Mouse (Mus musculus) forebrain, embryonic 12.5 days (tissue): ENCODE measurements around the gene Fhdc1. TPM values are rescaled to one million over a fixed set of nuclear protein-coding genes. Genes with fewer than 3 reads are reported as not detected.

Experiments used
- ATAC-seq: fragments of 200-750 bp; cut with Nextera tagmentation; 2 replicates; pipeline ENCODE4 v1.8.0; 2017; ENCODE audit warnings: moderate TSS enrichment; ENCODE audit not compliant: low FRiP score
- H3K27ac ChIP-seq: fragments of 300-500 bp; sonication (generic); 2 replicates; pipeline ENCODE4 v1.5.1; 2016; ENCODE audit warnings: mild to moderate bottlenecking
- H3K27me3 ChIP-seq: fragments of 300-500 bp; sonication (generic); 2 replicates; pipeline ENCODE4 v1.6.1; 2016; ENCODE audit warnings: mild to moderate bottlenecking
- H3K36me3 ChIP-seq: fragments of 300-500 bp; sonication (generic); replicated peaks from 2 replicates; pipeline ENCODE4 v1.6.1; 2016; ENCODE audit warnings: mild to moderate bottlenecking
- H3K4me1 ChIP-seq: fragments of 300-500 bp; sonication (generic); 2 replicates; pipeline ENCODE4 v1.6.1; 2016
- H3K4me2 ChIP-seq: fragments of 300-500 bp; sonication (generic); 2 replicates; pipeline ENCODE4 v1.6.1; 2016; ENCODE audit warnings: mild to moderate bottlenecking, moderate library complexity
- H3K4me3 ChIP-seq: fragments of 300-500 bp; sonication (generic); replicated peaks from 2 replicates; pipeline ENCODE4 v1.5.1; 2016; ENCODE audit warnings: mild to moderate bottlenecking
- H3K9ac ChIP-seq: fragments of 300-500 bp; sonication (generic); 2 replicates; pipeline ENCODE4 v1.6.1; 2016; ENCODE audit warnings: mild to moderate bottlenecking
- H3K9me3 ChIP-seq: fragments of 300-500 bp; sonication (generic); 2 replicates; pipeline ENCODE4 v1.6.1; 2016
- WGBS: fragments of 180-500 bp; shearing (Covaris S2); methylation state at CpG from one replicate; pipeline ENCODE4 v1.1.7; 2016; 5-methylcytosine and 5-hydroxymethylcytosine counted together
- polyA plus RNA-seq: library from polyadenylated mRNA; unstranded; fragments of >200 nt; fragmentation: Nextera tagmentation; extraction: Ambion mirVana; gene quantifications from 2 replicates; pipeline ENCODE4 v1.2.1, GENCODE M21; 2016

Gene Fhdc1
- polyA plus RNA-seq, 1 experiment from 2014 or later: 3.5 TPM

DNA sequence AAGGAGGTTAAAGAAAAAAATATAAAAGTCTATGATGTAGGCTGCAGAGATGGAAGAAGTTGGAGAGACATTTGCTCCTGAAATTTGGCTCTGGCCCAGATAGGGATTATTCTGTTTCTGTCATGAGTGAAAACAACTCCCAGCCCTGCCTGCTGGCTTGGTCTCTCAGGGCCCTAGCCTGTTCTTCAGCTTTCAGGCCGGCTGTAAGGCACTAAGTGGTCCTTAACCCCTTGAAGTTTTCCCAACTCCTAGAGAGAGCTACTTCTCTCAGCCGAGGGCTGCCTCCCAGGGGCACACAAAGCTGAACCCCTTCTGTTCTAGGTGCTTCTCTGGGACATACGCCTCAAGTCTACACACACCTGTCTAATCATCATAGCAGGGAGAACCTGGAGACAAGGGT is 7.7 kb downstream of the Fhdc1 start:
- no peaks in the 10 kb centered on the region for H3K36me3 ChIP-seq
- no peaks in the 10 kb centered on the region for H3K9me3 ChIP-seq
- H3K27me3 ChIP-seq: peaks cover 19% of the 10 kb centered on the region
- no peak overlapping the region for H3K27ac ChIP-seq
- H3K4me2 ChIP-seq: no peak overlapping the region
- H3K9ac ChIP-seq: no peak overlapping the region
- H3K4me3 ChIP-seq: no peak overlapping the region
- 61% methylated on average over 3 of the region's 3 CpGs for whole genome bisulfite sequencing
- H3K4me1 ChIP-seq: peaks cover 7% of the 10 kb centered on the region; the same call in 1 of the 2 replicates
- ATAC-seq: no peak

DNA sequence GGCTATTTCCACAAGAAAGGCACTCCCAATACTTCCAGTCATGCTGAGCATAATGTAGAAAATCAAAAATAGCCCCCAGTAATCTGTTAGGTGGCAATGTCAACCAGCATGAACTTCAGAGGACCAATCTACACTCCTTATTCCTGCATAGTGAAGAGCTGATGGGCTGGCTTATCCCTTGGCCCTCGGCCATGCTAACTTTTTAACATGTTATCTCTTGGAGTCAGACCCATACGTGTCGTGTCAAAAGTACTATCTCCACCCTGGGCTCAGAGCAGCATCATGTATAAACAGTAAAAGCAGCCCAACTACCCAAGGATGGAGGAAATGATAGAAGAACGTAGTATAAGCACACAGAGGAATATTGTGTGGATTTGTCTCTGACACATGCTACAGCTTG is 9.1 kb downstream of the Fhdc1 start:
- ATAC-seq: no peak
- no peak overlapping the region for H3K4me2 ChIP-seq
- H3K4me3 ChIP-seq: no peak overlapping the region
- H3K27ac ChIP-seq: no peak overlapping the region
- H3K9ac ChIP-seq: no peak overlapping the region
- peaks cover 6% of the 10 kb centered on the region; the same call in 1 of the 2 replicates for H3K27me3 ChIP-seq
- H3K9me3 ChIP-seq: no peaks in the 10 kb centered on the region
- peaks cover 8% of the 10 kb centered on the region; the same call in 1 of the 2 replicates for H3K4me1 ChIP-seq
- 91% methylated on average over 4 of the region's 4 CpGs for WGBS
- no peaks in the 10 kb centered on the region for H3K36me3 ChIP-seq

DNA sequence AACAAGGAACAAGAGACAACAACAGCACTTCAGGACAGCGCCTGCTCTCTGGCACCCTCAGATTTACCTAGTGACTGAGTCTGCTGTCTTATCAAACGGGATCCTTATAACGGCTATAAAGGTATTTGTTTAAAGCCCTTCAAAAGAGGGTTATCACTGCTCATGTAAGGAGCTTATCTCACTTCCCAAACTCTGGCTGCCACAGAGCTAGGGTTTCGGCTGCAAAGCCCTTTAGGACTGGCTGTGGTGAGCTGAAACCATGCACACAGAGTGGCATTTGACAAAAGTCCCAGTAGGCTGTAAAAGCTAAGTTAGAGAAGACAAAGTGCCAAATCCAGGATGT is 12.1 kb downstream of the Fhdc1 start:
- Histone ChIP-seq H3K4me3 (no peak overlapping the region), H3K4me1 (peaks cover 8% of the 10 kb centered on the region; the same call in 1 of the 2 replicates), H3K9me3 (no peaks in the 10 kb centered on the region), H3K27me3 (no peaks in the 10 kb centered on the region), H3K9ac (no peak overlapping the region), H3K36me3 (no peaks in the 10 kb centered on the region), H3K27ac (no peak overlapping the region), H3K4me2 (no peak overlapping the region)
- 27% methylated on average over 4 of the region's 4 CpGs for WGBS
- ATAC-seq: no peak

DNA sequence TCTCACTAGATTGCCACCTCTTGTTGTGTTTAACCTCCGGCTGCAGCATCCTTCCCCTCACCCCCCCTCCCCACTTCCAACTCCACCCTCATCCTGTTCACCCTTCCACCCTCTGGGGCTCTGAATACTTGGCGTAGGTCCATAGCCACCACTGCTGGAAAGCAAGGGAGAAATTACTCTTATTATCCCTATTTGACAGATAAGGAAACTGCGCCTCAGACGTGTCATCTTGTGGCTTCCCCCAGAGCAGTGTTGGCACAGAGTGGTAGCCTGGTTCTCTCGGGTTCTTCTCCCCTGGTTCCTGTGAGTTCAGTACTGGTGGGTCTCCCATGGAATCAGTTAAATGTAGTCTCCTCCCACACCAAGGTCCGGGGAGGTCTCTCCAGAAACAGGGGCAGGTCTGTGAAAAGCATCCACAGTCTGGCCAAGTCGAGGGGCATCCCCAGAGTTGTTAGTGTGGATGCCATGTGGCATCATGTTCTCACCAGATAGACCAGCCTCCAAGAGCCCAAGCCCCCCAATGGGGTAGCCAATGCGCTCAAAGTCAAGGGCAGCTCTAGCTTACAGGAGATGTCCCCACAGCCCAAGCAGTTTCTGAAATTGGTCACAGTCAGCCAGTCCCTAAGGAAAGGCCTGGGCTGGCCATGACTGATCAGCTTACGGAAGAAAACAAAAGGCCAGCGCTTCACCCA is 12.7 kb downstream of the Fhdc1 start:
- H3K27me3 ChIP-seq: no peaks in the 10 kb centered on the region
- no peak overlapping the region for H3K9ac ChIP-seq
- no peak overlapping the region for H3K27ac ChIP-seq
- WGBS: 69% methylated on average over 10 of the region's 10 CpGs
- peaks cover 8% of the 10 kb centered on the region; the same call in 1 of the 2 replicates for H3K4me1 ChIP-seq
- H3K9me3 ChIP-seq: no peaks in the 10 kb centered on the region
- H3K4me2 ChIP-seq: no peak overlapping the region
- no peak overlapping the region for H3K4me3 ChIP-seq
- H3K36me3 ChIP-seq: no peaks in the 10 kb centered on the region
- ATAC-seq: no peak

DNA sequence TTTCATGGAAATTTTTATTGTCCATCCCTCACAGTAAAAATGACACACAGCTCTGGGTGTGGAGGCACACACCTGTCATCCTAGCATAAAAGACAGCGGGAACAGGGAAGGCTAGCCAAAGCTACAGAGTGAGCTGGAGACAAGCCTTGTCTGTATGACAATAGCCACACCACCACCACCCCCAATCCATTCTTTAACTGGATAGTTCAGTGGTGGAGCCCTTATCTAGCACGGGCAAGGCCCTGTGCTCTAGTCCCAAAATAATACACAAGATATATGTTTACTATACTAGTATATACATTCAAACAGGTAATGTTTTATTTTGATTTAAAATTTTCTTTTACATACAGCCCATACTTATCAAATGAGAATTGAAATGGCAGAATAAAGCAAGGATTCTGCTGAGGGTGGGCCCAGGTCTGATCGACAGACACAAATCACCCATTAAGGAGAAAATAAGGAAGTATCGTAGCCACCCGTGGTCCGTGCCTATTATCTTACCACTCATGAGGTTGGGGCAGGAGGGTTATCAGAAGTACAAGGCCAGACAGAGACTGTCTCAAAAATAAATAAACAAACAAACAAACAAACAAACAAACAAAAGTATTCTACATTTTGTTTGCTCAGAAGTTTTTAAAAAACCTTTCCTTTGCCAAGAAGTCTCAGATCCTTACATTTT is 14.3 kb downstream of the Fhdc1 start:
- H3K4me1 ChIP-seq: peaks cover 22% of the 10 kb centered on the region
- H3K4me2 ChIP-seq: no peak overlapping the region
- ATAC-seq: no peak
- no peak overlapping the region for H3K9ac ChIP-seq
- no peaks in the 10 kb centered on the region for H3K27me3 ChIP-seq
- 81% methylated on average over 6 of the region's 6 CpGs for WGBS
- no peaks in the 10 kb centered on the region for H3K36me3 ChIP-seq
- no peak overlapping the region for H3K27ac ChIP-seq
- no peak overlapping the region for H3K4me3 ChIP-seq
- H3K9me3 ChIP-seq: no peaks in the 10 kb centered on the region

DNA sequence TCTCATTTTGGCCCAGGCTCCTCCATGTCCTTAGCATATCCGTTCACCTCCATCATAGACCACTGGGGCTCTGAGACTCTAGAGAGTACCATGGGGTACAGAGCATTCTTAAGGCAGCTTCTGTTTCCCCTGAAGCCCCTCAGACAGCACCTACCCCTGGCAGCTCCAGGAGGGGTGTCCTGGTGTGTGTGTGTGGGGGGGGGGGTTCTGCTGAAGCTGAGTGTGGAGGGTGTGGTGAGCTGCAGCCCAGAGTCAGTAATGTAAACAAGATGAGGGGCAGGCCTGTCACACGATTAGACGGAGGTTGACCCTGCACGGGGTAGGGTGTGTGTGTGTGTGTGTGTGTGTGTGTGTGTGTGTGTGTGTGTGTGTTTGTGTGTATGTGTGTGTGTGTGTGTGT is 18.5 kb downstream of the Fhdc1 start:
- ATAC-seq: 0 out of 2 replicates have a peak, but pooled peaks have one; percentile 36
- Histone ChIP-seq H3K4me3 (no peak overlapping the region), H3K4me1 (peaks cover 23% of the 10 kb centered on the region), H3K9me3 (no peaks in the 10 kb centered on the region), H3K9ac (no peak overlapping the region), H3K36me3 (no peaks in the 10 kb centered on the region), H3K27ac (no peak overlapping the region), H3K27me3 (no peaks in the 10 kb centered on the region; the same call in 1 of the 2 replicates), H3K4me2 (no peak overlapping the region)
- 51% methylated on average over 4 of the region's 4 CpGs for WGBS

DNA sequence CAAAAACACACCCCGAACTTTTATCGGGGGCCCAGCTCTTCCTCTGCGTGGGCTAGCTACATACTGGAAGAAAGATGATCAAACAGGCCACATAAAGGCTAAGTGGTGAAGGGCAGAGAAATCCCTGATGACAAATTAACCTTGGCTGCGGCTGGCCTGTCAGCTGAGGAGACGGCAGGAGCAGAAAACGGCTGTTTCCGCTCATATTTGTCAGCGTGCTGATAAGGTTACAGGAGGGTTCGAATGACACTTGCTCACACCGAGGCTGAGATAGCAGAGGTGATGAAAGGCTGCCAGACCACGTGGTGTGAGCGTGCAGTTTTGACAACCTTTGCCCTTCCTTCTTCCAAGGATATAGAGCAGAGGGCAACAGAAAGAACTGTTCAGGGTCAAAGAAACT is 19.3 kb downstream of the Fhdc1 start:
- Histone ChIP-seq H3K9me3 (no peaks in the 10 kb centered on the region), H3K9ac (peak overlapping the region; percentile 12; the same call in 1 of the 2 replicates), H3K4me3 (no peak overlapping the region), H3K4me2 (no peak overlapping the region), H3K27ac (peak overlapping the region; percentile 14; the same call in 1 of the 2 replicates), H3K4me1 (peaks cover 23% of the 10 kb centered on the region), H3K36me3 (no peaks in the 10 kb centered on the region), H3K27me3 (no peaks in the 10 kb centered on the region; the same call in 1 of the 2 replicates)
- 51% methylated on average over 12 of the region's 12 CpGs for WGBS
- peak; percentile 14; the same call in 1 of the 2 replicates for ATAC-seq

DNA sequence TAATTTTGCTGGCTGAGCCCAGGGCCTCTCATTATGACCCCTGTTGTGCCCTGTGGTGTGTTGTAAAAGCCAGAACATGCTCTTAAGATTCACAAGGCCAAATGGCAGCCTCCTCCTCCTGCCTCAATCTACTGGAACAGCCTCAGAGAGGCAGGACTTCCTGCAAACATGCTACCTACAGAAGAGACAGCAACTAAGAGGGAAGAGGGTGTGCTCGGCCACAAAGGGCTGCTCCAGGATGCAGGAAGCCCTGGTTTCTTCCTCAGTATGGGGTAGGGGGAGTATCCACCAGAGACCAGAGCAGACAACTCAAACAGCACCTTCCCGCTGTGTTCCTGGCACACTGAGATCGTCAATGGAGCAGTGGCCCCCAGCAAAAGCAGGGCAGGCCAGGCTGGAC is 19.7 kb downstream of the Fhdc1 start:
- WGBS: 34% methylated on average over 3 of the region's 3 CpGs
- no peak for ATAC-seq
- no peaks in the 10 kb centered on the region for H3K9me3 ChIP-seq
- peak overlapping the region; percentile 12; the same call in 1 of the 2 replicates for H3K9ac ChIP-seq
- no peak overlapping the region for H3K4me2 ChIP-seq
- peaks cover 23% of the 10 kb centered on the region for H3K4me1 ChIP-seq
- H3K27me3 ChIP-seq: no peaks in the 10 kb centered on the region; the same call in 1 of the 2 replicates
- H3K27ac ChIP-seq: peak overlapping the region; percentile 14; the same call in 1 of the 2 replicates
- no peak overlapping the region for H3K4me3 ChIP-seq
- H3K36me3 ChIP-seq: no peaks in the 10 kb centered on the region

DNA sequence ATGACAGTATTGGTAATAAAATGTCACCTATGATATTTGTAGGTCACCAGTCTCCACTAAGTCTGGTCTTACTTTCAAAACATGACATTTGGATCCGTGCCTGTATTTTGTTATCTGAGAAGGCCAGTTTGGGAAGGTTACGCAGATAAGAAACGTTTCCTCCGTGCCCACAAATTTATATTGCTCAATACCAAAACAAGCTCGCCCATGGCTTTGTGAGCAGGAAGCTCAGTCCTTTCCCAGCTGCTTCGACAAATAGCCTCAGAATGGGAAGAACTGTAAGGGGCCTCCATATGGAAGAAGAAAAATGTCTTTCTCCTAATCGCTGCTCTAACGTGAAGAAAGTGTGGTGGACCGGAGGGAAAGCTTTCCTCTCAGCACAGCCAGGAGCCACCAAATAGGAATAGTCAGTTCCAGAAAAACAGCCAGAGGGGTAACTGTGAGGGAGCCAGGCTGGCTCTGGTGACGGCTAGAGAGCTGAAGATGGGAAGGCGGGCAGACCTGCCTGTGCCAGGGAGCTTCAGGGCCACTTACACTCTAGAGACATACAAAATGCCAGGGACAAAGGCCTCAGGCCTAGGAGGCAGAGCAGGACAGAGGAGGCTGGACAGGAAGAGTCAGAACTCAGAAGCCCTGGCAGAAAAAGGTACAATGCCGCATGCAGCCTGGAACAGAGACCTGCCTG is 24.4 kb downstream of the Fhdc1 start:
- no peak overlapping the region for H3K4me3 ChIP-seq
- no peaks in the 10 kb centered on the region for H3K36me3 ChIP-seq
- no peak overlapping the region for H3K9ac ChIP-seq
- no peak overlapping the region for H3K27ac ChIP-seq
- ATAC-seq: no peak
- H3K27me3 ChIP-seq: no peaks in the 10 kb centered on the region; the same call in 1 of the 2 replicates
- H3K4me1 ChIP-seq: peaks cover 8% of the 10 kb centered on the region
- H3K9me3 ChIP-seq: no peaks in the 10 kb centered on the region
- 84% methylated on average over 12 of the region's 12 CpGs for WGBS
- no peak overlapping the region for H3K4me2 ChIP-seq

DNA sequence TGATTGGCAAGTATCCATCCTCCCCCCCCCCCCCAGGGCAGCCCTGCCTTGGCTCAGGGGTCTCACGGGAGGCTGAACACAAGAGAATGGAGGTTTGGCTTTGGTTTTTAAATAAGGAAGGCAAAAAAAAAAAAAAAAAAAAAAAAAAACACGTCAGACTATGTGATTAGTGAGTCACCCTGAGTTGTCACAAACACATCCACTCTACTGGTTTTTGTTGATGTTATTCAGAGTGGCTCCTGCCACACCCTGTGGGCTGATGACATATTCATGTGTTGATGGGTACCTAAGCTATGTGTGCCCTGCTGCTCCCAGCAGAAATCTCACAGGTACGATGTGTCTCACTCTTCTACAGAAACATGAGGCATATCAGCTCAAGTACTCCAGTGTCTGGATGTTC is 29.6 kb downstream of the Fhdc1 start:
- Histone ChIP-seq H3K4me3 (no peak overlapping the region), H3K4me1 (peaks cover 2% of the 10 kb centered on the region; the same call in 1 of the 2 replicates), H3K36me3 (no peaks in the 10 kb centered on the region), H3K27me3 (0 out of 2 replicates have a peak, but pooled peaks cover under 1% of the 10 kb centered on the region), H3K27ac (no peak overlapping the region), H3K9ac (no peak overlapping the region), H3K9me3 (no peaks in the 10 kb centered on the region), H3K4me2 (no peak overlapping the region)
- WGBS: 50% methylated on average over 3 of the region's 3 CpGs
- no peak for ATAC-seq

DNA sequence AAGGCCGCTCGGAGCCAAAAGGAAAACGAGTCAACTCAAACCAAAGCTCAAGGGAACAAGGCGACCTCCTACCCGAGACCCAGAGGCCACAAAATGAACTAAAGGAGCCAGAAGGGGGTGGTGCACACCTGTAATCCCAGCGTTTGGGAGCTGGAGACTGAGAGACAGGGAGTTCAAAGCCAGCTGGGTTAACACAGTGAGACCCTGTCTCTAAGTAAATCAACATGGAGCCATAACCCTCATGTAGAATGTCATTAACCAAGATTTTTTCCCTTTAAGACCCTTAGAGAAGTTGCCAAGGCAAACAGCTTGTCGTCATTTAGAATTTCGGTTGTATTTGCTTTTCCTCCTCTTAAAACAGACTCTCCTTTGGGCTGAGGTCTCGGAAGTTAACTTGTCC is 31.2 kb downstream of the Fhdc1 start:
- no peak for ATAC-seq
- Histone ChIP-seq H3K9me3 (no peaks in the 10 kb centered on the region), H3K4me3 (no peak overlapping the region), H3K36me3 (no peaks in the 10 kb centered on the region), H3K4me2 (no peak overlapping the region), H3K27ac (no peak overlapping the region), H3K4me1 (peaks cover 2% of the 10 kb centered on the region; the same call in 1 of the 2 replicates), H3K27me3 (peaks cover 13% of the 10 kb centered on the region), H3K9ac (no peak overlapping the region)
- WGBS: 85% methylated on average over 9 of the region's 9 CpGs

DNA sequence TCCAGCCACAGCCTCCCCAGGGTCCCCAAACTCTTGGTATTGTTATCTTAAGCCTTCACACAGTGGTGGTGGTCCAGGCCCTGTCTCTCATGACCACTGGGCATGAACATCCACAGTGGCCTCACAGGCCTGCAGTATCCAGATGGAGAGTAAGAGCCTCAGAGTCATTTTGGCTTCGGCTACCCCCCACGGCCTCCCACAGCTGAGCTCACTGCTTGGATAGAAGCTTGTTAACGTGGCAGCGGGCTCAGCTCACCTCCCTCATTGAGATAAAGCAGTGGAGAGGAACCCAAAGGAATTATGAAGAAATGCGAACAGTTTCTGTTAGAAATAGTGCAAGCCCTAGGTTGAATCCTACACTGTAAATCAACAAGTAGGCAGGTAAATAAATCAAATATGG is 32.4 kb downstream of the Fhdc1 start:
- H3K4me2 ChIP-seq: no peak overlapping the region
- H3K27me3 ChIP-seq: peaks cover 13% of the 10 kb centered on the region
- ATAC-seq: no peak
- peaks cover 2% of the 10 kb centered on the region; the same call in 1 of the 2 replicates for H3K4me1 ChIP-seq
- H3K9ac ChIP-seq: no peak overlapping the region
- H3K4me3 ChIP-seq: no peak overlapping the region
- no peaks in the 10 kb centered on the region for H3K9me3 ChIP-seq
- no peak overlapping the region for H3K27ac ChIP-seq
- 68% methylated on average over 5 of the region's 5 CpGs for WGBS
- H3K36me3 ChIP-seq: no peaks in the 10 kb centered on the region
